Mouse (Mus musculus) myocyte (in vitro differentiated cells): Measurements from ENCODE around the gene Slc24a3. TPM values are rescaled to one million over a fixed set of nuclear protein-coding genes. Genes with fewer than 3 reads are reported as not detected.

Experiments used
- H3K27me3 ChIP-seq: one replicate; pipeline ENCODE4 v1.6.1; 2011; ENCODE audit not compliant: control insufficient read depth, insufficient read depth, insufficient read length
- H3K36me3 ChIP-seq: one replicate; pipeline ENCODE4 v1.6.1; 2011; ENCODE audit not compliant: control insufficient read depth, insufficient read depth
- H3K4me2 ChIP-seq: one replicate; pipeline ENCODE4 v1.6.1; 2011; ENCODE audit warnings: low read depth, control low read depth
- H3K4me3 ChIP-seq: one replicate; pipeline ENCODE4 v1.5.1; 2011; ENCODE audit warnings: mild to moderate bottlenecking, control low read depth, moderate library complexity
- H3K79me2 ChIP-seq: one replicate; pipeline ENCODE4 v1.6.1; 2011; ENCODE audit not compliant: control insufficient read depth, insufficient read depth
- H3ac ChIP-seq: one replicate; pipeline ENCODE4 v1.6.1; 2011; ENCODE audit not compliant: control insufficient read depth, insufficient read length
- CEBPB ChIP-seq: IDR thresholded peaks from 2 replicates; pipeline ENCODE4 v1.6.1; 2011; ENCODE audit warnings: mild to moderate bottlenecking, moderate library complexity; ENCODE audit not compliant: poor library complexity, insufficient read depth, severe bottlenecking
- E2F4 ChIP-seq: IDR thresholded peaks from one replicate; pipeline ENCODE4 v1.6.1; 2011; ENCODE audit warnings: mild to moderate bottlenecking, control low read depth, moderate library complexity; ENCODE audit not compliant: insufficient read depth
- MAX ChIP-seq: IDR thresholded peaks from one replicate; pipeline ENCODE4 v1.6.1; 2011; ENCODE audit warnings: low read depth, mild to moderate bottlenecking, control low read depth
- MYOD1 ChIP-seq, 3 experiments: IDR thresholded peaks; one replicate each; pipeline ENCODE4 v1.6.1; 2011; ENCODE audit warnings: control low read depth in 2 of 3, low read depth in 2 of 3, mild to moderate bottlenecking in 2 of 3, moderate library complexity in 1 of 3; ENCODE audit not compliant: insufficient read length in 2 of 3, control insufficient read depth in 1 of 3
- MYOG ChIP-seq, 3 experiments: IDR thresholded peaks; one replicate each; pipeline ENCODE4 v1.6.1; 2011; ENCODE audit warnings: control low read depth in 2 of 3, low read depth in 2 of 3, mild to moderate bottlenecking in 2 of 3; ENCODE audit not compliant: insufficient read length in 2 of 3, control insufficient read depth in 1 of 3, insufficient read depth in 1 of 3
- POLR2A ChIP-seq: IDR thresholded peaks from one replicate; pipeline ENCODE4 v1.6.1; 2011; ENCODE audit warnings: low read depth, mild to moderate bottlenecking, control low read depth, moderate library complexity; ENCODE audit not compliant: insufficient read length
- POLR2AphosphoS2 ChIP-seq: IDR thresholded peaks from one replicate; pipeline ENCODE4 v1.6.1; 2011; ENCODE audit warnings: low read depth, control low read depth; ENCODE audit not compliant: insufficient read length
- REST ChIP-seq: IDR thresholded peaks from one replicate; pipeline ENCODE4 v1.6.1; 2011; ENCODE audit warnings: mild to moderate bottlenecking, control low read depth, moderate library complexity; ENCODE audit not compliant: insufficient read depth, insufficient read length
- SRF ChIP-seq: IDR thresholded peaks from one replicate; pipeline ENCODE4 v1.6.1; 2011; ENCODE audit warnings: low read depth; ENCODE audit not compliant: control insufficient read depth, insufficient read length
- TCF12 ChIP-seq: IDR thresholded peaks from one replicate; pipeline ENCODE4 v1.6.1; 2011; ENCODE audit warnings: mild to moderate bottlenecking, control low read depth; ENCODE audit not compliant: poor library complexity, insufficient read depth, severe bottlenecking
- TCF3 ChIP-seq: IDR thresholded peaks from one replicate; pipeline ENCODE4 v1.6.1; 2011; ENCODE audit warnings: low read depth, control low read depth; ENCODE audit not compliant: insufficient read length
- USF1 ChIP-seq: IDR thresholded peaks from one replicate; pipeline ENCODE4 v1.6.1; 2011; ENCODE audit warnings: low read depth, mild to moderate bottlenecking, control low read depth, moderate library complexity
- polyA plus RNA-seq: library from polyadenylated mRNA; unstranded; fragments of >200 nt; fragmentation: generic; extraction: Trizol; gene quantifications from one replicate; pipeline ENCODE4 v1.2.1, GENCODE M21; 2012; ENCODE audit warnings: missing spikeins

Gene Slc24a3
- polyA plus RNA-seq, 1 experiment, result 4.8 TPM

GRCm38 (mm10) chr2:145342956-145343355 is 175.4 kb downstream of the Slc24a3 start:
- Histone ChIP-seq H3ac (no peak overlapping the region), H3K79me2 (no peaks in the 10 kb centered on the region), H3K27me3 (no peaks in the 10 kb centered on the region), H3K36me3 (no peaks in the 10 kb centered on the region), H3K4me3 (no peak overlapping the region), H3K4me2 (no peak overlapping the region)
- TF ChIP-seq SRF (no peak), MAX (no peak), POLR2AphosphoS2 (no peak), E2F4 (no peak), MYOD1 (IDR thresholded peaks at IDR 0.05; ENCODE audit: control insufficient read depth in 1 of 3, insufficient read length in 2 of 3, low read depth in 2 of 3) (no peak), CEBPB (no peak), MYOG (IDR thresholded peaks at IDR 0.05; ENCODE audit: control insufficient read depth in 1 of 3, insufficient read depth in 1 of 3, insufficient read length in 2 of 3, low read depth in 2 of 3) (no peak), TCF3 (no peak), REST (no peak), POLR2A (no peak), USF1 (no peak), TCF12 (no peak)

GRCm38 (mm10) chr2:145344521-145344920 is 177.0 kb downstream of the Slc24a3 start:
- Histone ChIP-seq H3K4me3 (no peak overlapping the region), H3K27me3 (no peaks in the 10 kb centered on the region), H3K79me2 (no peaks in the 10 kb centered on the region), H3K36me3 (no peaks in the 10 kb centered on the region), H3ac (no peak overlapping the region), H3K4me2 (no peak overlapping the region)
- no peak for TF ChIP-seq USF1
- no peak for TF ChIP-seq TCF12

GRCm38 (mm10) chr2:145353801-145354200 is 186.2 kb downstream of the Slc24a3 start:
- no peak overlapping the region for H3K4me2 ChIP-seq
- no peaks in the 10 kb centered on the region for H3K27me3 ChIP-seq
- no peak overlapping the region for H3K4me3 ChIP-seq
- TF ChIP-seq MAX (no peak), MYOG (IDR thresholded peaks at IDR 0.05; ENCODE audit: control insufficient read depth in 1 of 3, insufficient read depth in 1 of 3, insufficient read length in 2 of 3, low read depth in 2 of 3) (no peak), TCF12 (no peak), CEBPB (no peak), POLR2A (no peak), MYOD1 (IDR thresholded peaks at IDR 0.05; ENCODE audit: control insufficient read depth in 1 of 3, insufficient read length in 2 of 3, low read depth in 2 of 3) (no peak), SRF (no peak), USF1 (no peak), TCF3 (no peak), REST (no peak), POLR2AphosphoS2 (no peak), E2F4 (no peak)
- H3K36me3 ChIP-seq, result no peaks in the 10 kb centered on the region
- H3K79me2 ChIP-seq, result no peaks in the 10 kb centered on the region
- no peak overlapping the region for H3ac ChIP-seq

- H3K4me3 ChIP-seq, result no peak overlapping the region
- no peaks in the 10 kb centered on the region for H3K79me2 ChIP-seq
- H3K27me3 ChIP-seq, result no peaks in the 10 kb centered on the region
- TF ChIP-seq CEBPB, result no peak
- TF ChIP-seq MYOD1 (IDR thresholded peaks at IDR 0.05; ENCODE audit: control insufficient read depth in 1 of 3, insufficient read length in 2 of 3, low read depth in 2 of 3), result no peak
- no peak for TF ChIP-seq SRF
- no peak for TF ChIP-seq REST
- no peak for TF ChIP-seq USF1
- no peak for TF ChIP-seq TCF12
- no peak for TF ChIP-seq MAX
- H3K36me3 ChIP-seq, result no peaks in the 10 kb centered on the region
- no peak overlapping the region for H3K4me2 ChIP-seq
- no peak overlapping the region for H3ac ChIP-seq
Measured at GRCm38 (mm10) chr2:145358236-145358942, 190.8 kb downstream of the Slc24a3 start.

- Histone ChIP-seq H3K4me3 (no peak overlapping the region), H3K4me2 (no peak overlapping the region), H3K36me3 (no peaks in the 10 kb centered on the region), H3K27me3 (no peaks in the 10 kb centered on the region), H3K79me2 (no peaks in the 10 kb centered on the region), H3ac (no peak overlapping the region)
- TF ChIP-seq POLR2A (no peak), POLR2AphosphoS2 (no peak), MYOG (IDR thresholded peaks at IDR 0.05; ENCODE audit: control insufficient read depth in 1 of 3, insufficient read depth in 1 of 3, insufficient read length in 2 of 3, low read depth in 2 of 3) (no peak), TCF3 (no peak), TCF12 (no peak), SRF (no peak), CEBPB (no peak), REST (no peak), USF1 (no peak), E2F4 (no peak), MAX (no peak)
Measured at GRCm38 (mm10) chr2:145363604-145364003, 196.1 kb downstream of the Slc24a3 start.
